Mouse (Mus musculus) forebrain, embryonic 15.5 days (tissue): ENCODE measurements around the gene Gm10260. TPM values are rescaled to one million over a fixed set of nuclear protein-coding genes. Genes with fewer than 3 reads are reported as not detected.

Source experiments
- ATAC-seq: fragments of 200-750 bp; cut with Nextera tagmentation; replicated peaks from 2 replicates; pipeline ENCODE4 v1.8.0; 2017; ENCODE audit warnings: mild to moderate bottlenecking, moderate TSS enrichment, moderate library complexity
- H3K27ac ChIP-seq: fragments of 300-500 bp; sonication (generic); replicated peaks from 2 replicates; pipeline ENCODE4 v1.5.1; 2015; ENCODE audit warnings: mild to moderate bottlenecking, inconsistent platforms
- H3K27me3 ChIP-seq: fragments of 300-500 bp; sonication (generic); 2 replicates; pipeline ENCODE4 v1.6.1; 2015; ENCODE audit warnings: inconsistent platforms
- H3K36me3 ChIP-seq: fragments of 300-500 bp; sonication (generic); 2 replicates; pipeline ENCODE4 v1.6.1; 2015; ENCODE audit warnings: mild to moderate bottlenecking, inconsistent platforms
- H3K4me1 ChIP-seq: fragments of 300-500 bp; sonication (generic); 2 replicates; pipeline ENCODE4 v1.6.1; 2015; ENCODE audit warnings: inconsistent platforms
- H3K4me2 ChIP-seq: fragments of 300-500 bp; sonication (generic); replicated peaks from 2 replicates; pipeline ENCODE4 v1.6.1; 2015; ENCODE audit warnings: mild to moderate bottlenecking, inconsistent platforms
- H3K4me3 ChIP-seq: fragments of 300-500 bp; sonication (generic); 2 replicates; pipeline ENCODE4 v1.5.1; 2015; ENCODE audit warnings: mild to moderate bottlenecking, inconsistent platforms
- H3K9ac ChIP-seq: fragments of 300-500 bp; sonication (generic); replicated peaks from 2 replicates; pipeline ENCODE4 v1.6.1; 2015; ENCODE audit warnings: mild to moderate bottlenecking, inconsistent platforms
- H3K9me3 ChIP-seq: fragments of 300-500 bp; sonication (generic); 2 replicates; pipeline ENCODE4 v1.6.1; 2016; ENCODE audit warnings: inconsistent platforms
- WGBS: fragments of 180-500 bp; shearing (Covaris S2); methylation state at CpG from one replicate; pipeline ENCODE4 v1.1.7; 2015; ENCODE audit warnings: mixed read lengths; 5-methylcytosine and 5-hydroxymethylcytosine counted together
- polyA plus RNA-seq: library from polyadenylated mRNA; unstranded; fragments of >200 nt; fragmentation: Nextera tagmentation; extraction: Ambion mirVana; gene quantifications from 2 replicates; pipeline ENCODE4 v1.2.1, GENCODE M21; 2015

Gene Gm10260
- polyA plus RNA-seq, 1 experiment from 2014 or later = 0.59 TPM

GRCm38 (mm10) chr13:97734760-97735159, 25.7 kb downstream of the Gm10260 start:
- Histone ChIP-seq H3K27ac (no peak overlapping the region), H3K4me3 (no peak overlapping the region), H3K9ac (no peak overlapping the region), H3K4me2 (no peak overlapping the region), H3K4me1 (peaks cover 5% of the 10 kb centered on the region), H3K36me3 (no peaks in the 10 kb centered on the region), H3K27me3 (no peaks in the 10 kb centered on the region), H3K9me3 (no peaks in the 10 kb centered on the region)
- 92% methylated on average over 3 of the region's 3 CpGs for WGBS
- no peak for ATAC-seq

DNA sequence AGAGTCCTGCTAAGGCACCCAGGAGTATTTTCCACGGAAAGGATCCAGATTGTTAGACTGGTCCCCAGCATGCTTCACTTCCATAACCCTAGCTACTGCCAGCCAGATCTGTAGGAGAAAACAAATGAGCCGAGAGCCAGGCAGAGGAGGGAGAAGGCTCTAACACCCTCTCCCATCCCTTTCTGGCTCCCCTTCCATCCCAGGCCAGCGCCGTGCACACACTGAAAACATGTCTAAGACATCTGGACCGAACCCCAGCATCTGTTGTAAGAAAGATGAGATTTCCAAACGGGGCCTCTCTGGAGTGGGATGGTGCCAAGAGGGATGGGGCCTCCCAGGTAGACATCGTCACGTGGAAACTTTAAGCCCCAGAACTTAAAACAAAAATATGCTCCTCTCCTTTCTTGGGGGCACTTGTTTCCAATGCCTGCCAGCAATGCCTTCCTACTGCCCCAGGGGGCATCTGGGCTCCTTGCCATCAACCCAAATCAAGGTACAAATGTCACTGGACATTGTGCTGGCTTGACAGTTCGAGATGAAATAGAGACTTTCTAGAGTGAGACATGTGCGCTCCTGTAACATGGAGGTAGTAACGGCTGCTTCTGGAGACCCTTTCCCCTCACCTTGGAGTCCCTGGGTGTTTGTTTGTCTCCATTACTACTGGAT, 35.1 kb downstream of the Gm10260 start:
- WGBS = 59% methylated on average over 11 of the region's 11 CpGs
- Histone ChIP-seq H3K4me3 (no peak overlapping the region), H3K4me2 (no peak overlapping the region), H3K4me1 (peaks cover 6% of the 10 kb centered on the region; the same call in 1 of the 2 replicates), H3K27ac (no peak overlapping the region), H3K27me3 (no peaks in the 10 kb centered on the region), H3K36me3 (no peaks in the 10 kb centered on the region), H3K9ac (no peak overlapping the region), H3K9me3 (no peaks in the 10 kb centered on the region)
- no peak for ATAC-seq

DNA sequence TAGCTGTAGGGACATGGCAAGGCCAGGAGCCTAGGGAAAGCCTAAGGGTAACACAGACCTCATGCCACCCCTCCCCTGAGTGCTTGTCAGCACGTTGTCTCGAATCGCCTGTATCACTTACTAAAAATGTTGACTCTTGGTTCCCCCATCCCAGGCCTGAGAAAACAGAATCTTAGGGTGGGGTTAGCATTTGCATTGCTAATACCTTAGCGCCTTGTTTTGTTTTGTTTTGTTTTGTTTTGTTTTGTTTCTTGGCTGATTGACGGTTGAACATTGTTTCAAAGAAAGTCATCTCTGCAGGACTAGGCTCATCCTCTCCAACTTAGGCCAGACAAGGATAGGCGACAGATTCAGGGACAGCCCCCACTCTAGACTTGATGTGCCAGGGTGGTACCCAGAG, 35.9 kb downstream of the Gm10260 start:
- Histone ChIP-seq H3K4me3 (no peak overlapping the region), H3K9ac (no peak overlapping the region), H3K36me3 (no peaks in the 10 kb centered on the region), H3K9me3 (no peaks in the 10 kb centered on the region), H3K27me3 (no peaks in the 10 kb centered on the region), H3K27ac (no peak overlapping the region), H3K4me2 (no peak overlapping the region), H3K4me1 (peaks cover 6% of the 10 kb centered on the region; the same call in 1 of the 2 replicates)
- no peak for ATAC-seq
- WGBS = 54% methylated on average over 6 of the region's 6 CpGs

- no peak overlapping the region for H3K27ac ChIP-seq
- no peak for ATAC-seq
- H3K27me3 ChIP-seq = no peaks in the 10 kb centered on the region
- no peaks in the 10 kb centered on the region for H3K4me1 ChIP-seq
- no peak overlapping the region for H3K4me2 ChIP-seq
- no peak overlapping the region for H3K4me3 ChIP-seq
- H3K9me3 ChIP-seq = no peaks in the 10 kb centered on the region
- no peak overlapping the region for H3K9ac ChIP-seq
- WGBS = 85% methylated on average over 8 of the region's 8 CpGs
- H3K36me3 ChIP-seq = no peaks in the 10 kb centered on the region
Measured at GRCm38 (mm10) chr13:97712506-97713275, 47.7 kb downstream of the Gm10260 start.

DNA sequence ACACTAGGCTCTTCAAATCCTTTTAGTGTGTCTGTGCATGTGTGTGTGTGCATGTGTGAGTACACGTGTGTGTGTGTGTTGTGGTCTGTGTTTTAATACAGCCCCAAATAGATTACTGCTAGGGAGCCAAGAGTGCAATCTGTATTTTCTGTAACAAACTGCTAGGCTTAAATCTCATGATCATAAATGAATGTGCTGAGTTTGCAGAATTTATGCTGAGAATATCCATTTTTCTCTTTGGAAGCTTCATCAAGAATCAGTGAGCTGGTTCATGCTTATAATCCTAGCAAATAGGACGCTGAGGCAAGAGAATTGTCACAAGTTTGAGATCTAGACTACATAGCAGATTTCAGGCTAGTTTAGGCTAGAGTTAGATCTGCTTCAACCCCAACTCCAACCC, 48.9 kb downstream of the Gm10260 start:
- Histone ChIP-seq H3K27ac (no peak overlapping the region), H3K27me3 (no peaks in the 10 kb centered on the region), H3K4me1 (no peaks in the 10 kb centered on the region), H3K9ac (no peak overlapping the region), H3K4me2 (no peak overlapping the region), H3K36me3 (no peaks in the 10 kb centered on the region), H3K4me3 (no peak overlapping the region), H3K9me3 (no peaks in the 10 kb centered on the region)
- ATAC-seq = no peak
- WGBS = 82% methylated on average over 2 of the region's 2 CpGs
